Mouse (Mus musculus) embryonic facial prominence, embryonic 12.5 days (tissue): ENCODE data around the gene Myocos. TPM values are rescaled to one million over a fixed set of nuclear protein-coding genes. Genes with fewer than 3 reads are reported as not detected.
A peak's percentile ranks its signal among the peaks of the same experiment; 100 is the strongest.

Source experiments
- ATAC-seq: fragments of 200-750 bp; cut with Nextera tagmentation; 2 replicates; pipeline ENCODE4 v1.8.0; 2017; ENCODE audit not compliant: insufficient number of reproducible peaks, insufficient read depth, low FRiP score, low TSS enrichment
- H3K27ac ChIP-seq: fragments of 300-500 bp; sonication (generic); 2 replicates; pipeline ENCODE4 v1.5.1; 2016; ENCODE audit warnings: mild to moderate bottlenecking
- H3K27me3 ChIP-seq: fragments of 300-500 bp; sonication (generic); 2 replicates; pipeline ENCODE4 v1.6.1; 2016; ENCODE audit warnings: mild to moderate bottlenecking, moderate library complexity
- H3K36me3 ChIP-seq: fragments of 300-500 bp; sonication (generic); 2 replicates; pipeline ENCODE4 v1.6.1; 2016; ENCODE audit warnings: mild to moderate bottlenecking
- H3K4me1 ChIP-seq: fragments of 300-500 bp; sonication (generic); 2 replicates; pipeline ENCODE4 v1.6.1; 2016
- H3K4me2 ChIP-seq: fragments of 300-500 bp; sonication (generic); replicated peaks from 2 replicates; pipeline ENCODE4 v1.6.1; 2016; ENCODE audit warnings: mild to moderate bottlenecking, moderate library complexity
- H3K4me3 ChIP-seq: fragments of 300-500 bp; sonication (generic); 2 replicates; pipeline ENCODE4 v1.5.1; 2016; ENCODE audit warnings: mild to moderate bottlenecking
- H3K9ac ChIP-seq: fragments of 300-500 bp; sonication (generic); 2 replicates; pipeline ENCODE4 v1.6.1; 2016; ENCODE audit warnings: mild to moderate bottlenecking, moderate library complexity
- H3K9me3 ChIP-seq: fragments of 300-500 bp; sonication (generic); 2 replicates; pipeline ENCODE4 v1.6.1; 2016; ENCODE audit warnings: mild to moderate bottlenecking, moderate library complexity
- WGBS: fragments of 180-500 bp; shearing (Covaris S2); methylation state at CpG from one replicate; pipeline ENCODE4 v1.1.7; 2016; 5-methylcytosine and 5-hydroxymethylcytosine counted together
- polyA plus RNA-seq: library from polyadenylated mRNA; unstranded; fragments of >200 nt; fragmentation: Nextera tagmentation; extraction: Ambion mirVana; gene quantifications from 2 replicates; pipeline ENCODE4 v1.2.1, GENCODE M21; 2016

Myocos gene
- not detected in 2 replicates for polyA plus RNA-seq

GRCm38 (mm10) chr1:162658119-162658518, at the start of gene Myocos:
Gene Myocos, minus strand, starts transcription at chr1:162658219.
- Histone ChIP-seq H3K4me1 (no peaks in the 10 kb centered on the region), H3K27me3 (no peaks in the 10 kb centered on the region), H3K27ac (no peak within 1 kb of the TSS), H3K4me3 (no peak within 1 kb of the TSS), H3K4me2 (no peak within 1 kb of the TSS), H3K9me3 (no peaks in the 10 kb centered on the region), H3K36me3 (no peaks in the 10 kb centered on the region), H3K9ac (no peak within 1 kb of the TSS)
- no peak for ATAC-seq
- 91% methylated on average over 7 of the region's 7 CpGs for WGBS

GRCm38 (mm10) chr1:162700389-162701066, 42.5 kb upstream of the Myocos start:
- 84% methylated on average over 8 of the region's 8 CpGs for WGBS
- peaks cover 69% of the 10 kb centered on the region for H3K36me3 ChIP-seq
- ATAC-seq, result no peak

GRCm38 (mm10) chr1:162697866-162698265, 39.8 kb upstream of the Myocos start:
- Histone ChIP-seq H3K27ac (no peak overlapping the region), H3K4me2 (no peak overlapping the region), H3K9ac (no peak overlapping the region), H3K27me3 (no peaks in the 10 kb centered on the region), H3K36me3 (peaks cover 70% of the 10 kb centered on the region), H3K9me3 (no peaks in the 10 kb centered on the region), H3K4me1 (no peaks in the 10 kb centered on the region), H3K4me3 (no peak overlapping the region)
- WGBS, result 93% methylated on average over 6 of the region's 6 CpGs
- ATAC-seq, result no peak

More at GRCm38 (mm10) chr1:162700389-162701066, 42.5 kb upstream of the Myocos start:
- Histone ChIP-seq H3K4me1 (no peaks in the 10 kb centered on the region), H3K9ac (no peak overlapping the region), H3K27me3 (no peaks in the 10 kb centered on the region), H3K27ac (no peak overlapping the region), H3K4me3 (no peak overlapping the region), H3K4me2 (no peak overlapping the region), H3K9me3 (no peaks in the 10 kb centered on the region)

GRCm38 (mm10) chr1:162693721-162694120, 35.7 kb upstream of the Myocos start:
- H3K9ac ChIP-seq, result no peak overlapping the region
- H3K36me3 ChIP-seq, result peaks cover 80% of the 10 kb centered on the region
- no peaks in the 10 kb centered on the region for H3K27me3 ChIP-seq
- 86% methylated on average over 2 of the region's 2 CpGs for WGBS
- H3K9me3 ChIP-seq, result no peaks in the 10 kb centered on the region
- no peak overlapping the region for H3K27ac ChIP-seq
- H3K4me1 ChIP-seq, result no peaks in the 10 kb centered on the region
- no peak for ATAC-seq
- no peak overlapping the region for H3K4me2 ChIP-seq
- H3K4me3 ChIP-seq, result no peak overlapping the region

- Histone ChIP-seq H3K4me1 (0 out of 2 replicates have a peak, but pooled peaks cover 3% of the 10 kb centered on the region), H3K4me2 (peak overlapping the region; percentile 55), H3K27ac (no peak overlapping the region), H3K4me3 (peak overlapping the region; percentile 26), H3K36me3 (peaks cover 5% of the 10 kb centered on the region), H3K9ac (peak overlapping the region; percentile 53), H3K27me3 (no peaks in the 10 kb centered on the region), H3K9me3 (no peaks in the 10 kb centered on the region)
- WGBS, result 4% methylated on average over 11 of the region's 11 CpGs
- ATAC-seq, result peak; percentile 88
Measured at GRCm38 (mm10) chr1:162665486-162666174, 7.6 kb upstream of the Myocos start.

- Histone ChIP-seq H3K4me3 (peak overlapping the region; percentile 26), H3K27ac (no peak overlapping the region)
Measured at GRCm38 (mm10) chr1:162664826-162665475, 6.9 kb upstream of the Myocos start.

GRCm38 (mm10) chr1:162660276-162660860, 2.3 kb upstream of the Myocos start:
- Histone ChIP-seq H3K36me3 (no peaks in the 10 kb centered on the region), H3K9me3 (no peaks in the 10 kb centered on the region), H3K4me2 (no peak overlapping the region), H3K27ac (no peak overlapping the region), H3K4me1 (0 out of 2 replicates have a peak, but pooled peaks cover 3% of the 10 kb centered on the region), H3K27me3 (no peaks in the 10 kb centered on the region), H3K9ac (no peak overlapping the region), H3K4me3 (no peak overlapping the region)
- no peak for ATAC-seq
- 85% methylated on average over 11 of the region's 11 CpGs for WGBS

More at GRCm38 (mm10) chr1:162664826-162665475, 6.9 kb upstream of the Myocos start:
- H3K9me3 ChIP-seq, result no peaks in the 10 kb centered on the region
- H3K27me3 ChIP-seq, result no peaks in the 10 kb centered on the region
- peak; percentile 95 for ATAC-seq
- peak overlapping the region; percentile 55 for H3K4me2 ChIP-seq
- H3K36me3 ChIP-seq, result no peaks in the 10 kb centered on the region
- H3K9ac ChIP-seq, result peak overlapping the region; percentile 53
- 0 out of 2 replicates have a peak, but pooled peaks cover 3% of the 10 kb centered on the region for H3K4me1 ChIP-seq
- WGBS, result 13% methylated on average over 10 of the region's 10 CpGs

- no peak for ATAC-seq
- H3K27me3 ChIP-seq, result no peaks in the 10 kb centered on the region
- no peak overlapping the region for H3K9ac ChIP-seq
- no peak overlapping the region for H3K4me3 ChIP-seq
- H3K4me1 ChIP-seq, result no peaks in the 10 kb centered on the region
- no peak overlapping the region for H3K27ac ChIP-seq
- H3K36me3 ChIP-seq, result no peaks in the 10 kb centered on the region
- H3K4me2 ChIP-seq, result no peak overlapping the region
- 95% methylated on average over 14 of the region's 14 CpGs for WGBS
- H3K9me3 ChIP-seq, result no peaks in the 10 kb centered on the region
Measured at GRCm38 (mm10) chr1:162648416-162648815, 9.6 kb downstream of the Myocos start.

GRCm38 (mm10) chr1:162646083-162646686, 11.8 kb downstream of the Myocos start:
- Histone ChIP-seq H3K9me3 (no peaks in the 10 kb centered on the region), H3K4me1 (no peaks in the 10 kb centered on the region), H3K27ac (no peak overlapping the region), H3K36me3 (no peaks in the 10 kb centered on the region), H3K4me3 (no peak overlapping the region), H3K4me2 (no peak overlapping the region), H3K27me3 (no peaks in the 10 kb centered on the region), H3K9ac (no peak overlapping the region)
- WGBS, result 76% methylated on average over 10 of the region's 10 CpGs
- ATAC-seq, result no peak

GRCm38 (mm10) chr1:162643752-162644151, 14.3 kb downstream of the Myocos start:
- H3K4me1 ChIP-seq, result no peaks in the 10 kb centered on the region
- 40% methylated on average over 4 of the region's 4 CpGs for WGBS

GRCm38 (mm10) chr1:162642591-162642990, 15.4 kb downstream of the Myocos start:
- Histone ChIP-seq H3K9me3 (no peaks in the 10 kb centered on the region), H3K9ac (no peak overlapping the region)
- WGBS, result 74% methylated on average over 3 of the region's 3 CpGs

More at GRCm38 (mm10) chr1:162643752-162644151, 14.3 kb downstream of the Myocos start:
- Histone ChIP-seq H3K9ac (no peak overlapping the region), H3K9me3 (no peaks in the 10 kb centered on the region), H3K36me3 (no peaks in the 10 kb centered on the region), H3K4me3 (no peak overlapping the region), H3K27ac (no peak overlapping the region), H3K4me2 (no peak overlapping the region), H3K27me3 (no peaks in the 10 kb centered on the region)
- no peak for ATAC-seq

More at GRCm38 (mm10) chr1:162642591-162642990, 15.4 kb downstream of the Myocos start:
- Histone ChIP-seq H3K4me2 (no peak overlapping the region), H3K4me1 (no peaks in the 10 kb centered on the region), H3K27me3 (no peaks in the 10 kb centered on the region), H3K4me3 (no peak overlapping the region), H3K36me3 (no peaks in the 10 kb centered on the region), H3K27ac (no peak overlapping the region)
- ATAC-seq, result no peak
